Mouse (Mus musculus) CH12.LX (cell line): ENCODE measurements at regions not wholly inside any gene's neighbourhood (a gene's known extent, or its start where the extent isn't known, plus 50 kb on each side); places are given as distances from the start of the nearest gene placed in this dataset.

Source experiments
- DNase-seq: peaks from one replicate; pipeline ENCODE4 v3.0.0-alpha.2; 2013; ENCODE audit errors: extremely low read depth
- H3K27ac ChIP-seq: 2 replicates; pipeline ENCODE4 v1.5.1; 2012; ENCODE audit warnings: low read depth, mild to moderate bottlenecking, control low read depth, moderate library complexity; ENCODE audit not compliant: insufficient read depth
- H3K27me3 ChIP-seq: replicated peaks from 2 replicates; pipeline ENCODE3; 2012; ENCODE audit warnings: inconsistent platforms
- H3K36me3 ChIP-seq, 2 experiments: replicated peaks in 1 of 2; 2 replicates each; pipeline versions ENCODE3 to v1.6.1; 2012; ENCODE audit warnings: inconsistent platforms in 1 of 2, low read length in 1 of 2, mild to moderate bottlenecking in 1 of 2, mixed read lengths in 1 of 2, moderate library complexity in 1 of 2; ENCODE audit not compliant: control insufficient read depth in 1 of 2, insufficient read depth in 1 of 2
- H3K4me1 ChIP-seq, 2 experiments: 2 replicates each; pipeline ENCODE4 v1.6.1; 2012; ENCODE audit warnings: inconsistent platforms in 1 of 2, moderate library complexity in 1 of 2; ENCODE audit not compliant: insufficient read depth in 2 of 2, control insufficient read depth in 1 of 2
- H3K4me2 ChIP-seq: 2 replicates; pipeline ENCODE4 v1.6.1; 2012; ENCODE audit warnings: low read depth, mild to moderate bottlenecking, control low read depth; ENCODE audit not compliant: poor library complexity, insufficient read depth, severe bottlenecking
- H3K4me3 ChIP-seq, 3 experiments: fragments of 150-350 bp in 1 of 3; sonication (generic) in 1 of 3; replicated peaks in 1 of 3; 2 replicates each; pipeline versions ENCODE3 to v1.5.1; 2011 to 2012; ENCODE audit warnings: low read depth in 2 of 3, low read length in 2 of 3, mild to moderate bottlenecking in 2 of 3, moderate library complexity in 2 of 3, control low read depth in 1 of 3, improper control_type of control experiment in 1 of 3, inconsistent platforms in 1 of 3, mixed read lengths in 1 of 3; ENCODE audit not compliant: poor library complexity in 1 of 3
- H3K79me2 ChIP-seq: replicated peaks from 2 replicates; pipeline ENCODE4 v1.6.1; 2012; ENCODE audit warnings: mild to moderate bottlenecking, moderate library complexity; ENCODE audit not compliant: control insufficient read depth, poor library complexity, insufficient read depth, severe bottlenecking; ENCODE audit errors: extremely low read depth
- H3K9ac ChIP-seq: 2 replicates; pipeline ENCODE4 v1.6.1; 2012; ENCODE audit warnings: low read depth, mild to moderate bottlenecking, control low read depth, moderate library complexity; ENCODE audit not compliant: insufficient read depth
- H3K9me3 ChIP-seq: replicated peaks from 2 replicates; pipeline ENCODE3; 2012; ENCODE audit warnings: low read length, inconsistent platforms, mixed read lengths
- BHLHE40 ChIP-seq: IDR thresholded peaks from 2 replicates; pipeline ENCODE4 v1.6.1; 2011; ENCODE audit warnings: mild to moderate bottlenecking, low read depth, low read length, improper control_type of control experiment
- CTCF ChIP-seq, 2 experiments: IDR thresholded peaks in 1 of 2; conservative IDR thresholded peaks in 1 of 2; 2 replicates each; pipeline ENCODE4 v1.5.1; 2011 to 2012; ENCODE audit warnings: low read depth in 2 of 2, low read length in 2 of 2, improper control_type of control experiment in 1 of 2, inconsistent platforms in 1 of 2, mild to moderate bottlenecking in 1 of 2, moderate library complexity in 1 of 2
- E2F4 ChIP-seq: IDR thresholded peaks from 2 replicates; pipeline ENCODE4 v1.6.1; 2011; ENCODE audit warnings: low read depth, low read length, improper control_type of control experiment; ENCODE audit not compliant: insufficient replicate concordance
- GABPA ChIP-seq: IDR thresholded peaks from 2 replicates; pipeline ENCODE4 v1.6.1; 2012; ENCODE audit warnings: low read depth, low read length, improper control_type of control experiment, inconsistent platforms; ENCODE audit not compliant: insufficient replicate concordance
- JUND ChIP-seq: conservative IDR thresholded peaks from 2 replicates; pipeline ENCODE4 v1.6.1; 2011; ENCODE audit warnings: low read depth, low read length, improper control_type of control experiment
- KAT2A ChIP-seq: IDR thresholded peaks from 2 replicates; pipeline ENCODE4 v1.6.1; 2012; ENCODE audit warnings: low read length, improper control_type of control experiment, inconsistent platforms; ENCODE audit not compliant: insufficient replicate concordance
- MAFK ChIP-seq: IDR thresholded peaks from 2 replicates; pipeline ENCODE4 v1.6.1; 2011; ENCODE audit warnings: low read length, improper control_type of control experiment; ENCODE audit not compliant: insufficient replicate concordance
- MAX ChIP-seq: IDR thresholded peaks from 2 replicates; pipeline ENCODE4 v1.6.1; 2011; ENCODE audit warnings: low read length, improper control_type of control experiment
- MAZ ChIP-seq: IDR thresholded peaks from 2 replicates; pipeline ENCODE4 v1.6.1; 2012; ENCODE audit warnings: low read depth, mild to moderate bottlenecking, inconsistent platforms, low read length, improper control_type of control experiment, moderate library complexity
- MXI1 ChIP-seq: IDR thresholded peaks from 2 replicates; pipeline ENCODE4 v1.6.1; 2011; ENCODE audit warnings: mild to moderate bottlenecking, low read depth, low read length, improper control_type of control experiment
- NRF1 ChIP-seq: IDR thresholded peaks from 2 replicates; pipeline ENCODE4 v1.6.1; 2014; ENCODE audit warnings: low read depth, mild to moderate bottlenecking, inconsistent platforms, low read length, improper control_type of control experiment, moderate library complexity
- POLR2AphosphoS2 ChIP-seq: IDR thresholded peaks from 2 replicates; pipeline ENCODE4 v1.6.1; 2011; ENCODE audit warnings: low read depth, low read length, improper control_type of control experiment
- RAD21 ChIP-seq: IDR thresholded peaks from 2 replicates; pipeline ENCODE4 v1.6.1; 2011; ENCODE audit warnings: low read depth, mild to moderate bottlenecking, low read length, improper control_type of control experiment, moderate library complexity
- SIN3A ChIP-seq: IDR thresholded peaks from 2 replicates; pipeline ENCODE4 v1.6.1; 2012; ENCODE audit warnings: low read length, improper control_type of control experiment, inconsistent platforms
- UBTF ChIP-seq: IDR thresholded peaks from 2 replicates; pipeline ENCODE4 v1.6.1; 2012; ENCODE audit warnings: low read depth, mild to moderate bottlenecking, inconsistent platforms, low read length, improper control_type of control experiment, moderate library complexity
- USF1 ChIP-seq: IDR thresholded peaks from 2 replicates; pipeline ENCODE4 v1.6.1; 2014; ENCODE audit warnings: low read depth, mild to moderate bottlenecking, inconsistent platforms, low read length, improper control_type of control experiment
- ZKSCAN1 ChIP-seq: IDR thresholded peaks from 2 replicates; pipeline ENCODE4 v1.6.1; 2012; ENCODE audit warnings: low read depth, inconsistent platforms, low read length, improper control_type of control experiment, borderline replicate concordance
- ZMIZ1 ChIP-seq: IDR thresholded peaks from 2 replicates; pipeline ENCODE4 v1.6.1; 2012; ENCODE audit warnings: low read depth, mild to moderate bottlenecking, inconsistent platforms, low read length, improper control_type of control experiment
- ZNF384 ChIP-seq: IDR thresholded peaks from 2 replicates; pipeline ENCODE4 v1.6.1; 2012; ENCODE audit warnings: low read depth, low read length, improper control_type of control experiment, inconsistent platforms
- dilution Hi-C: fragments of 300-500 bp; cut with MboI; formaldehyde crosslinking; loops from 2 replicates; pipeline ENCODE4 v1.14.3; 2020; ENCODE audit warnings: low sequenced_read_pairs; ENCODE audit not compliant: extremely low pct_unique_long_range_greater_than_20kb, extremely low pct_ligation_motif_present
- in situ Hi-C: fragments of 300-500 bp; cut with MboI; formaldehyde crosslinking; loops from 3 replicates; pipeline ENCODE4 v1.14.3; 2019; ENCODE audit warnings: low sequenced_read_pairs, low pct_ligation_motif_present, low pct_unique_long_range_greater_than_20kb, mixed read lengths

- no peak overlapping the region for H3K27ac ChIP-seq
- H3K4me3 ChIP-seq, result no peak overlapping the region
- in situ Hi-C loops, result no loop called here
- H3K9me3 ChIP-seq, result peaks cover 39% of the 10 kb centered on the region
- no peaks in the 10 kb centered on the region for H3K27me3 ChIP-seq
- no peak overlapping the region for H3K4me2 ChIP-seq
- H3K9ac ChIP-seq, result no peak overlapping the region
- H3K4me1 ChIP-seq, result no peaks in the 10 kb centered on the region
- no peak for TF ChIP-seq POLR2AphosphoS2
- no peak for TF ChIP-seq CTCF (conservative IDR thresholded peaks at IDR 0.05 in 1 of 2, IDR thresholded peaks at IDR 0.05 in 1 of 2; ENCODE audit: low read depth in 2 of 2, low read length in 2 of 2)
- no peak for TF ChIP-seq MAFK
- TF ChIP-seq KAT2A, result no peak
- no peak for TF ChIP-seq JUND
- TF ChIP-seq NRF1, result no peak
- no peak for TF ChIP-seq ZKSCAN1
- no peak for TF ChIP-seq ZNF384
- TF ChIP-seq SIN3A, result no peak
- TF ChIP-seq UBTF, result no peak
- TF ChIP-seq MAX, result no peak
- no peak for TF ChIP-seq ZMIZ1
- TF ChIP-seq GABPA, result no peak
- no peak for TF ChIP-seq RAD21
- no peak for TF ChIP-seq E2F4
- TF ChIP-seq BHLHE40, result no peak
- no peak for TF ChIP-seq MXI1
- TF ChIP-seq, all 38 proteins: peak for 0
- no peak for DNase-seq
- Histone ChIP-seq H3K79me2 (no peaks in the 10 kb centered on the region), H3K36me3 (no peaks in the 10 kb centered on the region)
- dilution Hi-C loops, result no loop called here
Measured at GRCm38 (mm10) chr7:51264166-51264565, 246.7 kb upstream of the Ano5 start.

- H3K4me1 ChIP-seq, result no peaks in the 10 kb centered on the region
- no peaks in the 10 kb centered on the region for H3K27me3 ChIP-seq
- DNase-seq, result no peak
- dilution Hi-C loops (no loop called here), in situ Hi-C loops (no loop called here)
- H3K27ac ChIP-seq, result no peak overlapping the region
- no peak overlapping the region for H3K4me3 ChIP-seq
- H3K79me2 ChIP-seq, result no peaks in the 10 kb centered on the region
- no peak overlapping the region for H3K9ac ChIP-seq
- no peak overlapping the region for H3K4me2 ChIP-seq
- H3K36me3 ChIP-seq, result no peaks in the 10 kb centered on the region
- TF ChIP-seq UBTF (no peak), ZKSCAN1 (no peak), E2F4 (no peak), MAZ (no peak), ZNF384 (no peak), USF1 (no peak), RAD21 (no peak)
- H3K9me3 ChIP-seq, result peaks cover 50% of the 10 kb centered on the region
Measured at GRCm38 (mm10) chr7:51265896-51266295, 244.9 kb upstream of the Ano5 start.
